Mouse (Mus musculus) testis, postnatal 14 days (tissue): ENCODE data around the gene Npffr2.
A peak's percentile ranks its signal among the peaks of the same experiment; 100 is the strongest.

Source experiments
- DNase-seq: peaks from one replicate; pipeline ENCODE4 v3.0.0; 2021; ENCODE audit warnings: low spot score

Gene Npffr2

DNA sequence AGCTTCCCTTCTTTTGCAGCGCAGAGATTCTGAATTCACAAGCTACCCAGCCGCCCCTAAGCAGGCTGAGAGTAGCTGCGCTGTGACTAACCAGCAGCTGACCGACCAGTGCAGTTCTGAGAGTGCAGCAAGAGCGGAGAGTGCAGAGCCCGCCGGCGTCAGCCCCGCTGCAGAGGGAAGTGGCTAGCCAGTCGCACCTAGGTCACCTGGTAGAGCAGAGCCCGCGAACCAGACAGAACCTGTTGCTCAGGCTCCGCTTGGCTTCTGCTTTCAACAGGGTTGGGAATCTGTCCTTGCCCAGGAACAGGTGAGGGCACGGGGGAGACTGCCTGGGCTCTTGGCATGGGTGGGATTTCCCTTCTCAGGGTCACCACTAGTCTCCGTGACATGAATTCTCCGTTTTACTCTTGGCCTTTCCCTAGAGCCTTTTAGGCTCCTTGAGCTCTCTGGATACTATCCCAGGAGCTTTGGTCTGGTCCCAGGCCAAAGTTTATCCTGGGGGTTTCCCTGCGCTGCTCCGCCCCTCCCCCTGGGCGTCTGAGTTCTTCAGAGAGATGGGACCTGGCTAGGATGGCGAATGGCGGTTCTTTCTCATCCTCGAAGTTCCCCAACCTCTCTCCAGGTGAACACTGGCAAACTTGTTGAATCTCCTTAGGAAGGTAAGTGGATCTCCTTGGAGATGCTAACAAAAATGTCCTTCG lies at the start of gene Npffr2:
Gene Npffr2, plus strand, starts transcription at position 552 of the 701 bp plus-strand sequence.
- DNase-seq, result peak; percentile 10

DNA sequence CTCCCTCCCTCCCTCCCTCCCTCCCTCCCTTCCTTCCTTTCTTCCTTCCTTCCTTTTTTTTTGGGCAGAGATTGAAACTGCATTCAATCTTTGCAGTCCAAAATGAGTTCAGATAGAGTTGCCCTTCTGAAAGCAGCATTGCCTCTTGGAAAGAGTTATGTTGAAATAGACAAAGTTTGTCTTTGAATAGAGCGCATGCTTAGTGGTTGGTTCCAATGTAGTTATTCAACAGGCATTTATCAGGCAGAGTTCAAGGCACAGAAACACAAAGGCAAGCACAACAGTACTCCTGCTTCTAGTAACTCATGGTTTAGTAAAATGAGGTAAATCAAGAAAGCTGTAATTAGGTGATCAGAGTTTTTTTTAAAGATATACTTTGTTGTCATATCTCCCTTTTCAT lies 34.7 kb upstream of the Npffr2 start:
- DNase-seq, result no peak

GRCm38 (mm10) chr5:89500182-89500581 lies 27.0 kb upstream of the Npffr2 start:
- DNase-seq, result peak; percentile 26

- DNase-seq, result no peak
These were observed 8.6 kb upstream of the Npffr2 start for GRCm38 (mm10) chr5:89518641-89519040.

DNA sequence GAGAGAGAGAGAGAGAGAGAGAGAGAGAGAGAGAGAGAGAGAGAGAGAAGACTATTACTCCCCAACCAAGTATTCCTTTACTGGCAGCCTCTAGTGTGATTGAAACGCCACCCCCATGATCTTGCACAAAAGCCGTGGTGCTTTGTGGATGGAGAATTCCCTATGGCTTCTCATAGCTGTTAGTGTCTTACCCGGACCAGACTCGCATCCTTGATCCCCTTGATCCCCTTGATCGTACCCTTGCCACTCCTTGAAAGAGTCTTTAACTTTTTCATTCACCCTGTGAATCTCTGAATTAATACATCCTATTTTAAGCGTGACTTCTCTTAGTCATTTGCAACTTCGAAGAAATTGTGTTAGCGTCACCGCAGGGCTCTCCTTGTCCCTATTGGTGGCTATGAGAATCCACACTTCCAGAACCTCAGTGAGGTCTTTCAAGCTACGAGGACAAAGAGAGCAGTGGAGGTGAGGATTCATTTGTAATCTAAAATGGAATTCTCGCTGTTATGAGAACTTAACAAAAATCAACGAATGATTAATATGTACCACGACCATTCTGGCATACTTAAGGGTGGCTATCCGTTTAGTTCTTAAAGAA lies 949 bp upstream of the Npffr2 start:
- DNase-seq, result no peak

GRCm38 (mm10) chr5:89528951-89529350 lies 1.7 kb downstream of the Npffr2 start:
- DNase-seq, result no peak

DNA sequence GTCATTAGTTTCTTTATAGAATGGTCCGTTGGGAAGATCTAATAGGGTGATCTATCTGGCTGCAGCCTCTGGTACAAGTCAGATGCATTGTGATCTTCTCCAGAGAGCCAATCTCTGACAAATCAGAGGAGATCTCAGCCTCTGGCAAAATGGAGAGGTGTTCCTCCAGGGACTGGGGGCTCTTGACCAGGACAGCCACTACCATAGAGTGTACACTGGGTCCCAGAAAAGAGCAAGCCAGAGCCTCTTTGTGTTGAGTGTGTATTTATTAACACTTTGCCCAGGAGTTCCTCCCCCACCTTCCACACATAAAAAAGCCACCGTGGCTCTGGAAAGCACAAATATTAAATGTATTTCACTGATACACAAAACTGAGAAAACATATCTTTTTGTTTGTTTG lies 2.2 kb downstream of the Npffr2 start:
- no peak for DNase-seq

DNA sequence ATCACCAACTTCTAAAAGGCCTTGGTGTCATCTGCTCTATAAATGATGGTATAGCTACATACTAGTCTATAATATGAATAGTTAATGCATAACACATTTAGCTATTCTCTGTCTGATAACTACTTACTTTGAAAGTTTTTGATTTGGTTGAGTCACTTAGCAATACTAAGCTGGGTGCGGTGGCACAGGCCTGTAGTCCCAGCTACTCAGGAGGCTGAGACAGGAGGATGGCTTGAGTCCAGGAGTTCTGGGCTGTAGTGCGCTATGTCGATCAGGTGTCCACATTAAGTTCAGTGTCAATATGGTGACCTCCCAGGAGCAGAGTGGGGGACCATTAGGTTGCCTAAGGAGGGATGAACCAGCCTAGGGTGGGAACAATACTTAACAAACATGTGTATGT lies 8.8 kb downstream of the Npffr2 start:
- no peak for DNase-seq

DNA sequence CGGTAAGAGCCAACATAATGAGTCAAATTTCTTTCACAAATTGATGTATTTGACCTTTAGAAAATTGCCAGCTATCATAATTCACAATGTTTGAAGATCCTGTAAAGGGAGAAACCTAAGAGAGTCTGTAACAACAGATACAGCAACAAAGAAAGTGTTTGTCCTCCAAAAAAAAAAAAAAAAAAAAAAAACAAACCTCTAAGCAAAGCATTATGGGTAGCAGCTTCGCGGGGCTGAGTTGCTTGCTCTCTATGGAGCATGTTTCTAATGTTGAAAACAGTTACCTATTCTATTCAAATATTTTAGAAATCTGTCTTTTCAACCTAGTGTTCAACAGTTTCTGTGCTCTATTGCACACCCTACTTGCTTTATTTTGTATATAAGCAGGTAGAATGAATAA lies 15.2 kb downstream of the Npffr2 start:
- no peak for DNase-seq

DNA sequence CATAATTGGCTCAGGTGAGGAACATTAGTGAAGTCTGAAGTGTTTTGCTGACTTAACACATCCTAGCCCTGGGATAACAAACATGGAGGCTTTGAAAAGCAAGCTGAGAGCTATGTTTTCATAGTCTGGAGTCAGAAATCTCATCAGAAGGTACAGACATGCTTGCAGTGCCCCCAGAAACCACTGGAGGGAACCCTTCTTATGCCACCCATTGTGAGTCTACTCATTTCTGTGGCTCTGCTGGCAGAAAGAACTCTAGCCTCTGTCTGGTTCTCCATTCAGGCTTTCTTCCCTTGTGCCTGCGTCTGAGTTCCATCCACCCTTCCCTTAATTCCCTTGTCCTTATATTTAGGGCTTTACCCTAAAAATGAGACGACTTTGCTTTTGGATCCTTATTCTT lies 16.2 kb downstream of the Npffr2 start:
- peak; percentile 23 for DNase-seq

DNA sequence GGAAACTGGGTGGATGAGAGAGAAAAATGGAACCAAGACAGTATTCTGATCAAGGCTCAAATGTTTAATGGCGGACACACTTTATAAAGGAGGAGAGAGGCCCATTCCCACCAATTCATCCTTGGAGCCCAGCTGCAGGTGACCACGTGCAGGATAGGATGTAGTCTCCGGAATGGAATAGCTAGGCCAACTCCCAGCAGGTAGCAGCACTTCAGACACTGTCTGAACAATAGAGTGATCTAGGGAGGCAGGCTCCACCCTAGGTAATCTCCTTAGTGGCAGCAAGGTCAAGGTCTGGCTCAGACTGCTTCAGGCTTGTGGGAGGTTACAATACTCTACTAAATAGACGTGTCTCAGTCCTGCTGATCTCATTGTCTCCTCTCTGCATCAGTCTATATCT lies 31.9 kb downstream of the Npffr2 start:
- peak; percentile 12 for DNase-seq

- no peak for DNase-seq
These were observed 34.2 kb downstream of the Npffr2 start for GRCm38 (mm10) chr5:89561381-89561780.

DNA sequence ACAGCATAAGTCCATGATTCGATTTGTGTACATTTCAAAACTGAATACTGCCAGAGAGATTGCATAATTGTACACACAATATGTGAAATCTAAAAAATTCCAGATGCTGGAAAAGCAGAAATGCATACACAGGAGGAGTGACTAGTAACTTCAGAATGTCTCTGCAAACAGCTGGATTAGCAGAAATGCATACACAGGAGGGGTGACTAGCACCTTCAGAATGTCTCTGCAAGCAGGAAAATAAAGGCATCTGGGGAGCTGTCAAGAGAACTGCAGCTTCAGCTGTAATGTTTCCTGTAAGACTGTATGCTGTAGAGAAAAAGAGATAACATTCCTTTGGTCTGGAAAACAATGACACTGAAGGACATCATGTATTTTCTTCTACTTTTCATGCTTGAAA lies 51.4 kb downstream of the Npffr2 start:
- no peak for DNase-seq

DNA sequence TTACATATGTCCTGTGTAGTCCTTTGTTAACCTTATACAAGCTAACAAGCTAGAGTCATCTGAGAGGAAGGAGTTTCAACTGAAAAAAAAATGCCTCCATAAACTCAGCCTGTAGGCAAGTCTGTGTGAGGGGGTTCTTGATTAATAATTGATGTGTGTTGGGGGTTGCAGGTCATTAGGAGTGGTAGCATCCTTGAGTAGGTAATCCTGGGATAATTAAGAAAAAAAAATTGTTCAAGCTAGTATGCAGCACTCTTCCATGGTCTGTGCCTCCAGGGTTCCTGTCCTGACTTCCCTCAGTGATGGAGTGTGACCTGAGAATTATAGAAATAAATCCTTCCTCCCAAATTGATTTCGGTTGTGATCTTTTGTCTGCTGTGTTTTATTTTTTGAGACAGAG lies 52.0 kb downstream of the Npffr2 start:
- no peak for DNase-seq

DNA sequence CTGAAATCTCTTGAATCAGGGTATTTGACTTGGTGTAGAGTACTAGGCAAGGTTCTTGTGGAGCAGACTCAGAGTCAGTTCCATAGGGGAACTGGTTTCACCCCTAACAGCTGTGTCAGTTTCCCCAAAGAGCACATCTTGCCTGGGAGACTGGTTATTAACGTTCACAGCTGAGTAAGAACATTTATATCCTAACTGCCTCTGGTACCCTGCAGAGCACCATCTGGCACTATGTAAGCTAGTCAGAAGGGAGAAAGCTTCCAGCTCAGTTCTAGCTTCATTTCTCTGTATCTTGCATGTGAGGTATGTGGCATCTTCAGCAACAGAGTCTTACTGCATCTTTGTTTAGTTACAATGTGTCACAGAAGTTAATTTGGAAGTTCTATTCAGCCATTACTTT lies 53.9 kb downstream of the Npffr2 start:
- no peak for DNase-seq

- no peak for DNase-seq
These were observed 54.6 kb downstream of the Npffr2 start for GRCm38 (mm10) chr5:89581742-89582366.

DNA sequence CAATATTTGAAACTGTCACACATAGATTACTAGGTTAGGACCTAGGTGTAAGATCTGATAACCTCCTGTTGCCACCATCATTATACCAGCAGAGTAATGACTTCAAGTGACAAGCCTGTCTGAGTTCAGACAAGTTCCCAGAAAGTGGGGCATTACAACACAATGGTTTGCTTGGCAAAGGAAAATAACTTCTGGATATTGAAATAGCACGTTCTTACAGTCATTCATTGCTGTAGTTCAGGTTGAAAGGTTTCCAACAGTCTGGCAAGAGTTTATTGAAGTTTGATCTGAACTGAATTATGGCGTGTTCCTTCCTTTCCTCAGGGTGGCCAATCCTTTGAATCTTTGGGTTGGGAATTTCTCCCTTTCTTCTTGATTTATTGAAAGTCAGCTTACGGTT lies 57.8 kb downstream of the Npffr2 start:
- no peak for DNase-seq

DNA sequence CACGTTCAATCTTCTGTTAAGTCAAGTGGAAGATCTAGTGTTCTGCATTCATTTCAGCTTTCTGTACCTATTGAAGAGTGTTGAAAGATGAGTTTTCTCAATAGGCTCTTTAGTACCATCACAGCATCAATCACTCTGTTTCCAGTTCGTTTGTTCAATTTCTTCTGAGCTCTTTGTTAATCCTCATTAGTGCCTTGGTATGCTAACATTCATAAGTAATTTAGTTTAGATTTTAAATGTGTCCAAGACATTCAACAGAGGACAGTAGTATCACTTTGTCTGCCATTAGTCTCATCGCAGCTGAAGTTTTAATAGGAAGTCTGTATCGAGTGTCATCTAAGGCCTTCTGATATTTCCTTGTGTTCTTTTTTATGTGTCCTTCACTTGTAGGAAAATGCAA lies 65.1 kb downstream of the Npffr2 start:
- no peak for DNase-seq

GRCm38 (mm10) chr5:89611322-89612015 lies 84.2 kb downstream of the Npffr2 start:
- no peak for DNase-seq

GRCm38 (mm10) chr5:89612262-89612661 lies 85.0 kb downstream of the Npffr2 start:
- DNase-seq, result no peak

DNA sequence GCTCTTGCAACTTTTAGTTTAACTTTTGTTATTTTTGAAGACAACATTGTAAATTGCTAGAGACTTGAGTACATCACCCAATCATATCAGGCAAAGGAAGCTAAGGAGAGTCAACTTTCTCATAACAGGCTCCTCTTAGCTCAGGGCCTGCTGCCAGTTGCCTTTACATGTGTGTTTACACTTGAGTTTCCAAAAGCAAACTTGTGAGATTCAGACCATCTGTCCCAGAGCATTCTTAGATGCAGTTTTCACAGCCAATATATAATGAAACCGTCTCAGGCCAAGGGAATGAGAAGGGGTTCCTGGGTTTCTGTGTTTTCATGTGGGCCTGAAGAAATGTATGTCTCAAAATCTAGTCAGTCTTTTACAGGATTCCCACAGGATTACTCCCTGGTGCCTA lies 104.4 kb downstream of the Npffr2 start:
- DNase-seq, result no peak
